Mouse (Mus musculus): ENCODE data around the gene Appl2.

DNA sequence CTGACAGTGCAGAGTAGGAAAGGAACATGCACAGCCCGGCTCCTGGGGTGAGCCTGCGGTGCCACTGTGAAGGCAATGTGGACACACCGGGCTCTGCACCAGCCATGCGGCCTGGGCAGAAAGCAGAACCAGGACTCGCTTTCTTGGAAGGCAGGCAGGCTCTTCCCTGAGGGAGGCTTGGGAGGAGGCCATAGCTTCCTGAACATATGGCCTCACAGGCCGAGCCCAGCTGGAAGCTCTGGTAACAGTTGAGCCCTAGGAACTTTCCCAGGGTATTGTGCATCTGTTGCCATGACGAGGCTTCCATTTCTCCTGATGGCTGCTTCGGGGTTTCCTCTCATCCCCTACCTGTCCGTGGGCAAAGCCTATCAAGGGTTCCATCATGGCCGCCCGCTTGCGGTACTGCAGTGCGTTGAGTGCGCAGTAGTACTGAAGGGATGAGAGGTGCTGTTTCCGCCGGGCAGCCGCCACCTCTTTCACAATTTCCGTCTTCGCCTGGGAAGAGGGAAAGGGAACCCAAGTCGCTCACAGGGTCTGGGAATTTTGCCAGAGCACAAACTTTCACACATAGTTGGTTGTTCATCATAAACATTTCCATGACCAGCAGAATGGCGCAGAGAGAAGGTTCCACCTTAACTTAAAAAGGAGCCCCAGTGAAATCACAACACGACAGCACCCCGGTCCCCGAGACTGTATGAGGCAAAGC is 28.0 kb downstream of the Appl2 start:
- TF ChIP-seq EP300 (IDR thresholded peaks at IDR 0.05) (no peak), CTCF (IDR thresholded peaks at IDR 0.05) (no peak)
